Mouse (Mus musculus) MEL-GATA-1-ER (cell line): ENCODE measurements around the gene Zbtb22.
A peak's percentile ranks its signal among the peaks of the same experiment; 100 is the strongest.
"Not testable (repeated sequence)": the region's sequence is repeated elsewhere in the genome, so short reads cannot be mapped to it uniquely, and the experiment has no call there.

ENCODE experiments used
- DNase-seq: peaks from one replicate; pipeline ENCODE4 v3.0.0-alpha.2; 2012; ENCODE audit warnings: low read depth; ENCODE audit errors: extremely low read depth

Zbtb22 gene

DNA sequence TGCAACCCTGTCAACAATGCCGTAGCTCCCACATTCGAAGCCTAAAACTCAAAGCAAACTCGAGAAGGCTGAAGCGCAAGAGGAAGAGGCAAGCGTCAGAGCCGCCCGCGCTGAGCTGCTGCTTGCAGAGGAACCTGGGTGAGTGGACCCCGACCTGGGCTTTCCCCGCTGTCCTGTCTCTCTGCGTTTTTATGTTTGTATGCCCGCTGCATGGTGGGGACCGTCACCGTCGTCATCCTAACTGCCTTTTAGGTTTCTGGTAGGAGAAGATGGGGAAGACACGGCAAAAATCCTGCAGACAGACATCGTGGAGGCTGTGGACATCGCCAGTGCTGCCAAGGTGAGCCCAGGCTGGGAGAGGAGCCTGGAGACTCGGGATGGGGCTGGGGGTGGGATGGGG is 25.7 kb downstream of the Zbtb22 start:
- no peak for DNase-seq

GRCm38 (mm10) chr17:33943454-33943853 is 27.8 kb downstream of the Zbtb22 start:
- DNase-seq: no peak

- no peak for DNase-seq
Measured at GRCm38 (mm10) chr17:33947430-33948089, 31.9 kb downstream of the Zbtb22 start.

- DNase-seq: no peak
Measured at GRCm38 (mm10) chr17:33948090-33948904, 32.6 kb downstream of the Zbtb22 start.

DNA sequence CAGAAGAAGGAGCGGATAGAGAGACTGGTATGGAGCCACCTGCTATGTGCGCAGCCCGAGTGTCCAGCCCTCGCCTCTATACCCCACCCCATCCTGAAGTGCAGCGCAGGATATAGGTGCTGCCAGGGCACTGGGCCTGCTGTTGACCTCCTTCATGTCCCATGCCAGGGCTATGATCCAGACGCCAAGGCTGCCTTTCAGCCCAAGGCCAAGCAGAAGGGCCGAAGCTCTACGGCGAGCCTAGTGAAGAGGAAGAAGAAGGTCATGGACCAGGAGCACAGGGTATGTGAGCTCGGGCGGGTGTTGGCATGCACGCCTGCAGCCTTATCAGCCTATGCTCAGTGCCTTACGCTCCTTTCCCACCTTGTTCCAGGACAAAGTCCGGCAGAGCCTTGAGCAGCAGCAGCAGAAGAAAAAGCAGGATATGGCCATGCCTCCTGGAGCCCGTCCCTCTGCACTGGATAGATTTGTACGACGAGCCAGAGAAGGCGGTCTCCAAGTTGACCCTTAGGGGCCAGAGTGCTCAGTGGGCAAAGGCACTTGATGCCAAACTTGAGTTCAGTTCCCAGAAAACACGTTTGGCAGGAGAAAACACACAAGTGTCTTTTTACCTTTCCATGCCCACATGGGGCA is 33.3 kb downstream of the Zbtb22 start:
- no peak for DNase-seq

- DNase-seq: no peak
Measured at GRCm38 (mm10) chr17:33950131-33950625, 34.5 kb downstream of the Zbtb22 start.

GRCm38 (mm10) chr17:33951021-33951946 is 35.6 kb downstream of the Zbtb22 start, which contains the start of gene B3galt4:
Gene B3galt4, minus strand, starts transcription at chr17:33951488.
- peak; percentile 89 for DNase-seq

GRCm38 (mm10) chr17:33952015-33952414 is 36.3 kb downstream of the Zbtb22 start:
- DNase-seq: not testable (repeated sequence)

DNA sequence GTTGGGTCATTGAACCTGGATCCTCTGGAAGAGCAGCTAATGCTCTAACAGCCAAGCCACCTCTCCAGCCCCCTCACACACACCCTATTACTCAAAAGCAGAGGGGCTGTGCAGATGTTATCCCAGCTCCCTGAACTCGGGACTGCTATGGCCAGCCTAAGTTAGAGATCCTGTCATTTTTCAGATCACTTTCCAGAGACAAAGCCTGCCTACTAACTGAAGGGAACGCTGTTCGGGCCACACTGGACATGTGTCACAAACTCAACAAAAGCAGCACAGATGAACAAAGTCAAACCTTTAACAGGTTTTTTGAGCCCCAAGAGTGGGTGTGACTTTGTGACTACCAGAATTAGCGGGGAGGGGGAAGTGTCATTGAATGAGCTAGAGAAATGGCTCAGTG is 37.2 kb downstream of the Zbtb22 start:
- DNase-seq: no peak

DNA sequence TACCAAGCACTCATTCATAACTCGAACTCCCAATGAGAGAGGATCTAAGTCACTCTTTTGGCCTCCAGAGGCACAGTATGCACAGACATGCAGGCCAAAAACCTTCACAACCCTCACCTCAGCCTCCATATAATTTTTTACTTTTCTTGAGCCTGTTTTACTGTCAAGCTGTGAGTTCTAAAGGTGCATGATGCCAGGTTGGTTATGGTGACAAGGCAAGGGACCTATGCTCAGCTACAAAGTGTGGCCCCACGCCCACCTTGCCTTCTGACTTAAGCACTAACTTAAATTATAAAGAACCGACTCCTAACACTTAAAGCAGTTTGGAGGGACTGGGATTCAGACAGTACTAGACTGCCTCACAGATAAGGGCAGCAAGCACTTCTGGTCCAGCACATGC is 37.6 kb downstream of the Zbtb22 start:
- DNase-seq: no peak

DNA sequence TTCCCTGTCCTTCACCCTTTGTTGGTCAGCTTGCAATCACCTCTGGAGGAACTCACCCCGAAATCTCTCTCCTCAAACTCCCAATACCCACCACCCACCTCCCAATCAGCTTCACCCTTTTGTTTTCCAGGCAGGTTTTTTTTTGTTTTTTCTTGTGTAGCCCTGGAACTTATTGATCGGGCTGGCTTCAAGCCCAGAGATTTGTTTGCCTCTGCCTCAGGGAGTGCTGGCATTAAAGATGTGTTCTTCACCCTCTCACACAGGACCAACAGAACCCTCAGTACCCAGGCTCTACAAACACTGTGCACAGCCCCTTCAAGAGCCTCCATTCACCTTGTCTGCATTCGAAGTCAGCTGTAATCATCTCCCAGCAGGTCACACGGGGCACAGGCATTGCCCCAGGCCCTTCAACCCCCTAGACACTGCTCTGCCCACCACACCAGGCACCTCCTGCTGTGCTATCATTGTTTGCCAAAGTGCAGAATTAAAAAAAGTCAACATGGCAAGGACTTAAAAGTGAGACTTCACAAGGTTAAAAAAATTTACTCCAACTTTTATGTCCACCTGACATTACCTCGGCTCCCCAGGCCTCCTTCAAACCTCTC is 38.4 kb downstream of the Zbtb22 start:
- no peak for DNase-seq

DNA sequence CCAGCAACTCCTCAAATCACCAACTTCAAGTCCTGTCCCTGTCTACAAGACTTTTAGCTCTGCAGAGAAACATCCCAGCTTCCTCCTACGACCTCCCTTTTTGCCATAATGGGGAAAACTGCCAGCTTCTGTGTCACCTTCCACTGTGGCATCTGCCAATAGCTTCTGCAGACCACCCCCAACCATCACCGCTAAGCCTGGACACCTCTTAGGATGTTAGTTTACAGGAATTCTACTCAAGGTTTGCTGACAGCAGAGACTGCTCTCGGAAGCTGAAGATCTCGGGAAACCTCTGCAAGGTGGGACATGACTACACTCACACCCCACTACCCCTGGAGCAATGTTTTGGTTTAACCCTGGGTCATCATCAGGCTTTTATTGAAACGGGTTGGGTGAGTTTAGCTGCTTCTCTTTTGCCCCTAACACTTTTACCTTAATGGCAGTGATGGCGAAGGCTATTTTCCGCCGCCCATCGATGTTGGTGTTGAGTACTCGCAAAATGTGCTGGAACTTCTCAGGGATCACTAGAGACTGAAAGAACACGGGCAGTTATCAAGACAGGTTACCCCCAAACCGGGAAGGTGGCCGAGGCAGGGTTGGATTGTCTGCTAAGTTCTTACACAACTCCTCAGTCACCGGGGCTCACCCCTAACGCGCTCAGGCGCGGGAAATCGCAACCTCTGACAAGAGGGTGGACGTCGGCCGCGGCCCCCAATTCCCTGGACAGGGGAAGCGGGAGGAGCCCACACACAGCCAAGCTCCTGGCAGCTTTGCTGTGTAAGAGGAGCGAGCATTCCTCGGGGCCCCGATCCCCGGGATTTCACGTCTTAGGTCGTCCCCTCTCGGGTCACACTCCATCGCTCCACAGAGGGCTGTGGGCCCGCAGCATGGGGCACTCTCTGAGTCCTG is 39.2 kb downstream of the Zbtb22 start:
- no peak for DNase-seq

- peak; percentile 97 for DNase-seq
Measured at GRCm38 (mm10) chr17:33955555-33956214, 40.0 kb downstream of the Zbtb22 start, which contains the start of the genes Vps52 and Rps18. Gene Vps52, plus strand, starts transcription at chr17:33955812. Gene Rps18, minus strand, starts transcription at chr17:33956001.

DNA sequence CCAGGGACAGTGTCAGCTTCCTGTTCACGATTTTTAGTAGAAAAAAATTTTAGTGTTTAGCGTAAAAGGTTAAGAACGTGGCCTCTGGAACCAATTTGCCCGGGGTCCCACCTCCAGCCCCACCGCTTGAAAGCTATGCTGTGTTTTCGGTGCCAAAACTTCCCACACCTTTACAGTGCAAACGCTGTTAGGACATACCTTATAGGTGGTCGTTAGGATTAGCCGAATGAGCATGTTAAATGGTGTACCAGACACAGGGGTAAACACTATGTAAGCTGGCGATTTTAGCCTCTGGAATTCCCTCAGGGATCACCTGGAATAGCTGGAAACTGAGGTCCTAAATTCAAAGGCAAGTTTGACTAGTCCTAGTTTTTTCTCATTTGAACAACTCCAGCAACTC is 40.6 kb downstream of the Zbtb22 start:
- no peak for DNase-seq

DNA sequence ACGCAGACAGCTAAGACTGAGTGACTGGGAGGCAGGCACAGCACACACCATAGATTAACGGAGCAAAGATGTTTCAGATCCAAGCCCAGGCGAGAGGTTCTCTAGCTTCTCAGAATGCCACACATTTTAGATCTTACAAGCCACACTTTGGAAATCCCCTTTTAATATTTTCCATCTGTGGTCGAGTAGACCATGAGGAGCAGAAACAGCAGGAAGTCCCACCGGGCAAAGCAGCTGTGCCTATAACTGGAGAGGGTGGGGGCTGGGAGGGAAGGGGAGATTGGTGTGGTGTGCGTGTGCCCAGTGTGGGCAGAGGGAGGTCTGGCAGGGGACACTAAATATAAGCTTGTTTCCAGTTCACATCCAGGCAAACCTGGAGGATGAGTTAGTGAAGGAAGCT is 41.8 kb downstream of the Zbtb22 start:
- no peak for DNase-seq

- no peak for DNase-seq
Measured at GRCm38 (mm10) chr17:33958451-33958850, 42.7 kb downstream of the Zbtb22 start.

DNA sequence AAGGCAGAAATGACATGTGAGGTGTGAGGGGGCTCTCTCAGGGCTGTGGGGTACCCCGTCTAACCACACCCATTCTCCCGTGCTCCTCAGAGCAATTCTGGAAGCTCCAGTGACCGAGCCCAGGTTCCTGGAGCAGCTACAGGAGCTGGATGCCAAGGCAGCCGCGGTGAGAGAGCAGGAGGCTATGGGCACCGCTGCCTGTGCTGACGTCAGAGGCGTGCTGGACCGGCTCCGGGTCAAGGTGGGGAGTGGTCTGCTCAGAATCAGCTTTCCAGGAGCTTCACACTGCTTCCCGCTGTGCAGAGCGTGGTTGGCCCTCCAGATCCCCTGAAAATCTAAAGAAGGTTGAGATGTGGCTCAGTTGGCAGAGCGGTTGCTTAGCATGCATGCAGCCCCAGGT is 43.4 kb downstream of the Zbtb22 start:
- DNase-seq: no peak

DNA sequence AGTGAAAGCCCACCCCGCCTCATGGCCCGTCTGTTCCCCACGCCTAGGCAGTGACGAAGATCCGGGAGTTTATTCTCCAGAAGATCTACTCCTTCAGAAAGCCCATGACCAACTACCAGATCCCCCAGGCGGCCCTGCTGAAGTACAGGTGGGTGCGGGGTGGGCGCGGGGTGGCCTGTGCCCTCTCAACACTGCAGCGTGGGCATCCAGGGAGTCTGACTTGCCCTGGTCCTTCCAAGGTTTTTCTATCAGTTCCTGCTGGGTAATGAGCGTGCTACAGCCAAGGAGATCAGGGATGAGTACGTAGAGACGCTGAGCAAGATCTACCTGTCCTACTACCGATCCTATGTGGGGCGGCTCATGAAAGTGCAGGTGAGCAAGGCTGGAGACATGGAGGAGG is 44.2 kb downstream of the Zbtb22 start:
- no peak for DNase-seq

- DNase-seq: no peak
Measured at GRCm38 (mm10) chr17:33962876-33963275, 47.2 kb downstream of the Zbtb22 start.
